ENCODE assay signal across 8 mouse cellular contexts in genomic region chr6:136809077-136809476, GRCm38 (mm10). TPM values are rescaled to one million over a fixed set of nuclear protein-coding genes. Genes with fewer than 3 reads are reported as not detected.
A peak's percentile ranks its signal among the peaks of the same experiment; 100 is the strongest.
DNase-seq lines count a peak whose midpoint lies in the region; ATAC-seq lines count a peak whose summit lies in the region.

No protein-coding gene starts in this region.

- peak; percentile 39 to 68 for DNase-seq in left cerebral cortex, postnatal 25 days (ENCODE audit: low spot score in 2 of 2)
- no peak for DNase-seq in left cerebral cortex, adult 18-20 months (ENCODE audit: low spot score in 2 of 2)
- DNase-seq in adrenal gland, postnatal 36 days = peak; percentile 72 to 77
- DNase-seq in heart, adult 9 months (ENCODE audit: low spot score in 2 of 2) = peak; percentile 49 to 75
- peak; percentile 93 for DNase-seq in lung, postnatal 36 days
- peak; percentile 69 for DNase-seq in splenic B cell, adult 2 months (ENCODE audit: low read depth, low spot score)
- DNase-seq in testis, postnatal 14 days (ENCODE audit: low spot score) = no peak

- peaks cover 31% of the 10 kb centered on the region for H3K36me3 ChIP-seq in kidney, embryonic 15.5 days
- H3K36me3 ChIP-seq in splenic B cell, adult 2 months (ENCODE audit: control insufficient read depth, insufficient read depth, low read length, poor library complexity, severe bottlenecking) = no peaks in the 10 kb centered on the region; the same call in 1 of the 2 replicates

- WGBS in kidney, embryonic 15.5 days = 34% methylated on average over 14 of the region's 14 CpGs

- H3K9ac ChIP-seq in kidney, embryonic 15.5 days = peak overlapping the region; percentile 62

- H3K4me2 ChIP-seq in kidney, embryonic 15.5 days = peak overlapping the region; percentile 94

- intact Hi-C loops in left cerebral cortex, postnatal 25 days (cut with DNase I) = loop anchor here (10.0 kb wide), 1 partner anchor 274 kb away; no protein-coding TSS in a partner anchor

- no peaks in the 10 kb centered on the region for H3K27me3 ChIP-seq in kidney, embryonic 15.5 days
- no peaks in the 10 kb centered on the region for H3K27me3 ChIP-seq in splenic B cell, adult 2 months (ENCODE audit: control insufficient read depth, insufficient read depth, low read length, poor library complexity, severe bottlenecking)

- H3K27ac ChIP-seq in kidney, embryonic 15.5 days = peak overlapping the region; percentile 69; the same call in 1 of the 2 replicates

- no peak for ATAC-seq in kidney, embryonic 15.5 days (replicated peaks; ENCODE audit: low FRiP score)

- H3K4me3 ChIP-seq in kidney, embryonic 15.5 days (replicated peaks) = peak overlapping the region; percentile 90

- peaks cover 26% of the 10 kb centered on the region for H3K4me1 ChIP-seq in kidney, embryonic 15.5 days

- no peaks in the 10 kb centered on the region for H3K9me3 ChIP-seq in kidney, embryonic 15.5 days (replicated peaks)

RNA-seq across cellular contexts. Expression of gene H2afj, which starts 1.0 kb away (rescaled TPM):
- 10 to 100 TPM; 56.9 to 66.7 TPM for total RNA-seq in left cerebral cortex, postnatal 25 days (2021)
- total RNA-seq in left cerebral cortex, adult 18-20 months (2021) = 10 to 100 TPM; 50.9 to 57.0 TPM
- 100 to 1,000 TPM; 173 to 208 TPM for total RNA-seq in adrenal gland, postnatal 36 days (2021)
- 112 and 118 TPM in 2 replicates for polyA plus RNA-seq in kidney, embryonic 15.5 days (2015; fragmentation: Nextera tagmentation; extraction: Ambion mirVana)

RNA-seq across cellular contexts. Expression of gene Hist4h4, which starts 4.9 kb away (rescaled TPM):
- total RNA-seq in left cerebral cortex, postnatal 25 days (2021) = 10 to 100 TPM in 1 of 2 experiments, 1 to 10 TPM in 1; 7.8 to 10.6 TPM
- 10 to 100 TPM; 11.3 to 13.2 TPM for total RNA-seq in left cerebral cortex, adult 18-20 months (2021)
- total RNA-seq in adrenal gland, postnatal 36 days (2021) = 10 to 100 TPM; 11.3 to 12.3 TPM
- 0.68 and 0.69 TPM in 2 replicates for polyA plus RNA-seq in kidney, embryonic 15.5 days (2015; fragmentation: Nextera tagmentation; extraction: Ambion mirVana)

RNA-seq across cellular contexts. Expression of gene BC049715, which starts 18.3 kb away (rescaled TPM):
- 1 to 10 TPM; 1.9 to 2.8 TPM for total RNA-seq in left cerebral cortex, postnatal 25 days (2021)
- total RNA-seq in left cerebral cortex, adult 18-20 months (2021) = 1 to 10 TPM; 2.3 to 2.8 TPM
- 1 to 10 TPM in 1 of 2 experiments, under 1 TPM in 1; 0.43 to 1.2 TPM for total RNA-seq in adrenal gland, postnatal 36 days (2021)
- 2.1 and 2.8 TPM in 2 replicates for polyA plus RNA-seq in kidney, embryonic 15.5 days (2015; fragmentation: Nextera tagmentation; extraction: Ambion mirVana)

RNA-seq across cellular contexts. Expression of gene Wbp11, which starts 19.0 kb away (rescaled TPM):
- total RNA-seq in left cerebral cortex, postnatal 25 days (2021) = 100 to 1,000 TPM; 124 to 125 TPM
- 100 to 1,000 TPM; 109 to 111 TPM for total RNA-seq in left cerebral cortex, adult 18-20 months (2021)
- total RNA-seq in adrenal gland, postnatal 36 days (2021) = 10 to 100 TPM; 77.0 to 78.2 TPM
- polyA plus RNA-seq in kidney, embryonic 15.5 days (2015; fragmentation: Nextera tagmentation; extraction: Ambion mirVana) = 112 and 120 TPM in 2 replicates

RNA-seq across cellular contexts. Expression of gene Smco3, which starts 26.2 kb away (rescaled TPM):
- 1 to 10 TPM; 4.4 to 5.0 TPM for total RNA-seq in left cerebral cortex, postnatal 25 days (2021)
- total RNA-seq in left cerebral cortex, adult 18-20 months (2021) = 1 to 10 TPM; 4.9 to 5.3 TPM
- under 1 TPM in 1 of 2 experiments, not detected in 1; 0.20 TPM for total RNA-seq in adrenal gland, postnatal 36 days (2021)
- polyA plus RNA-seq in kidney, embryonic 15.5 days (2015; fragmentation: Nextera tagmentation; extraction: Ambion mirVana) = 1.7 and 2.3 TPM in 2 replicates

Comparison
In these comparisons a context has a peak if more than half of its experiments do, and no peak if none do; other contexts are left out.
1. DNase-seq: peak in left cerebral cortex, postnatal 25 days (2 of 2), adrenal gland, postnatal 36 days (2 of 2), heart, adult 9 months (2 of 2), lung, postnatal 36 days (single experiment) and splenic B cell, adult 2 months (single experiment); none in left cerebral cortex, adult 18-20 months (0 of 2) and testis, postnatal 14 days (single experiment).